Mouse (Mus musculus): ENCODE results near the gene Slc7a11.

DNA sequence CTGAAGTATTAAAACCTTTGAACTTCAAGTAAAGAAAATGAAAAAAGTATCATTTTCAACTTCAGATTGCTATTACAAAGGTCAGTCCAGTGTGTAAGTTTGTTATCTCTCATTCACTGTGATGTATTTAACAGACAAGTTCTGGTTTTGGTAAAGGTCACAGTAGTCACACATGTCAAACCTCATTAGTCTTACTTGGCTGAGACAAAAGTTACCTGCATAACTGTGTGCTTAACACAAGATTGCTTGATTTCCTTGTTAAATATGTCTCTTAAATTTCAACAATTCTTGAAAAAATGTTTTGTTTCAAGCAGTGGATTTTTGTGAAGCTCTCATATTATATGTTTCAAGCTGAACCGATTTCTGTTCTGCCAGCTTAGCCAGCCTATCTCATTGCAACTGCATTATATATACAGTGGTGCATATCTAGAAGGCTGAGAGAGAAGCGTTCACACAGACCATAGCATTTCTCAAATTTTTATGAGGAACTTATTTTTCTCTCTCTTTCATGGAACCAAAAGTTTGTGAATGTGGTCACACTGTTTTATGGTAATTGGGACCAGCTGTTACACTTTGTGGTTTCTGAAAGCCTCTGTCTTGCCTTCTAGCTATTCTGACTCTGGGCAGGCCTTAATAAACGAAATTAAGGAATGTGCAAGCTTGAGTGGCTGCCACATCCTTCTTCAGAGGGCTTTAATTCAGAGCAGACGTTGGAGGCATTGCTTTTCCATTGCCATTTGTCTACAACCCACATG, 514.7 kb downstream of the Slc7a11 start:
- no peak for TF ChIP-seq CTCF (IDR thresholded peaks at IDR 0.05; ENCODE audit: extremely low read depth, insufficient read depth, insufficient read length, insufficient replicate concordance)
- no peak for TF ChIP-seq POLR2A (IDR thresholded peaks at IDR 0.05; ENCODE audit: low read depth, low read length)
